Mouse (Mus musculus) megakaryocyte, embryonic 14.5 days (primary cell): ENCODE measurements around the gene Dis3l2.

Source experiments
- FLI1 ChIP-seq: IDR thresholded peaks from 2 replicates; pipeline ENCODE4 v1.6.1; 2012; ENCODE audit warnings: low read length, inconsistent platforms, mixed read lengths
- GATA1 ChIP-seq: IDR thresholded peaks from 3 replicates; pipeline ENCODE4 v1.6.1; 2012; ENCODE audit warnings: mixed read lengths, low read length, inconsistent platforms, borderline replicate concordance

- TF ChIP-seq GATA1 (no peak), FLI1 (no peak)
These were observed 269.1 kb downstream of the Dis3l2 start for GRCm38 (mm10) chr1:86972693-86973092.
